Mouse (Mus musculus): ENCODE measurements around the gene Ripor3. TPM values are rescaled to one million over a fixed set of nuclear protein-coding genes. Genes with fewer than 3 reads are reported as not detected.

Ripor3 gene
- polyA plus RNA-seq, 1 experiment: 0.94 TPM

- TF ChIP-seq USF1 (IDR thresholded peaks at IDR 0.05; ENCODE audit: low read depth) (no peak), POLR2A (IDR thresholded peaks at IDR 0.05; ENCODE audit: insufficient read length, low read depth) (no peak), TCF12 (IDR thresholded peaks at IDR 0.05; ENCODE audit: insufficient read depth, poor library complexity, severe bottlenecking) (no peak), REST (IDR thresholded peaks at IDR 0.05; ENCODE audit: insufficient read depth, insufficient read length) (no peak), TCF3 (IDR thresholded peaks at IDR 0.05; ENCODE audit: insufficient read length, low read depth) (no peak)
- H3K27me3 ChIP-seq (ENCODE audit: control insufficient read depth, insufficient read depth, insufficient read length): no peaks in the 10 kb centered on the region
- H3ac ChIP-seq (ENCODE audit: control insufficient read depth, insufficient read length): no peak overlapping the region
- H3K4me3 ChIP-seq: no peak overlapping the region
- H3K4me2 ChIP-seq (ENCODE audit: low read depth): no peak overlapping the region
- H3K36me3 ChIP-seq (ENCODE audit: control insufficient read depth, insufficient read depth): no peaks in the 10 kb centered on the region
- H3K79me2 ChIP-seq (ENCODE audit: control insufficient read depth, insufficient read depth): peaks cover 76% of the 10 kb centered on the region
Measured at GRCm38 (mm10) chr2:167953819-167954218, 56.6 kb downstream of the Ripor3 start.

- TF ChIP-seq CEBPB (IDR thresholded peaks at IDR 0.05; ENCODE audit: insufficient read depth, poor library complexity, severe bottlenecking): peak; percentile 94
- TF ChIP-seq POLR2A (IDR thresholded peaks at IDR 0.05; ENCODE audit: insufficient read length, low read depth): no peak
- TF ChIP-seq REST (IDR thresholded peaks at IDR 0.05; ENCODE audit: insufficient read depth, insufficient read length): no peak
- H3K4me2 ChIP-seq (ENCODE audit: low read depth): peak overlapping the region; percentile 64
- H3K4me3 ChIP-seq: no peak overlapping the region
- H3K36me3 ChIP-seq (ENCODE audit: control insufficient read depth, insufficient read depth): no peaks in the 10 kb centered on the region
- H3ac ChIP-seq (ENCODE audit: control insufficient read depth, insufficient read length): no peak overlapping the region
- no peaks in the 10 kb centered on the region for H3K27me3 ChIP-seq (ENCODE audit: control insufficient read depth, insufficient read depth, insufficient read length)
- peaks cover 89% of the 10 kb centered on the region for H3K79me2 ChIP-seq (ENCODE audit: control insufficient read depth, insufficient read depth)
Measured at GRCm38 (mm10) chr2:167951301-167952211, 58.9 kb downstream of the Ripor3 start.

- H3ac ChIP-seq (ENCODE audit: control insufficient read depth, insufficient read length): no peak overlapping the region
- peak overlapping the region; percentile 64 for H3K4me2 ChIP-seq (ENCODE audit: low read depth)
- H3K27me3 ChIP-seq (ENCODE audit: control insufficient read depth, insufficient read depth, insufficient read length): no peaks in the 10 kb centered on the region
- no peaks in the 10 kb centered on the region for H3K36me3 ChIP-seq (ENCODE audit: control insufficient read depth, insufficient read depth)
- no peak overlapping the region for H3K4me3 ChIP-seq
- TF ChIP-seq CEBPB (IDR thresholded peaks at IDR 0.05; ENCODE audit: insufficient read depth, poor library complexity, severe bottlenecking) (no peak), TCF3 (IDR thresholded peaks at IDR 0.05; ENCODE audit: insufficient read length, low read depth) (no peak), TCF12 (IDR thresholded peaks at IDR 0.05; ENCODE audit: insufficient read depth, poor library complexity, severe bottlenecking) (no peak), USF1 (IDR thresholded peaks at IDR 0.05; ENCODE audit: low read depth) (no peak), MYOD1 (IDR thresholded peaks at IDR 0.05; ENCODE audit: control insufficient read depth in 1 of 3, insufficient read length in 2 of 3, low read depth in 2 of 3) (no peak), POLR2AphosphoS2 (IDR thresholded peaks at IDR 0.05; ENCODE audit: insufficient read length, low read depth) (no peak)
- peaks cover 90% of the 10 kb centered on the region for H3K79me2 ChIP-seq (ENCODE audit: control insufficient read depth, insufficient read depth)
Measured at GRCm38 (mm10) chr2:167950681-167951080, 59.7 kb downstream of the Ripor3 start.

- Histone ChIP-seq H3K4me3 (no peak overlapping the region), H3K4me2 (ENCODE audit: low read depth) (peak overlapping the region; percentile 62), H3K27me3 (ENCODE audit: control insufficient read depth, insufficient read depth, insufficient read length) (no peaks in the 10 kb centered on the region), H3K36me3 (ENCODE audit: control insufficient read depth, insufficient read depth) (no peaks in the 10 kb centered on the region), H3ac (ENCODE audit: control insufficient read depth, insufficient read length) (no peak overlapping the region), H3K79me2 (ENCODE audit: control insufficient read depth, insufficient read depth) (peaks cover 92% of the 10 kb centered on the region)
- TF ChIP-seq MYOG (IDR thresholded peaks at IDR 0.05; ENCODE audit: control insufficient read depth in 1 of 3, insufficient read depth in 1 of 3, insufficient read length in 2 of 3, low read depth in 2 of 3) (no peak), MAX (IDR thresholded peaks at IDR 0.05; ENCODE audit: low read depth) (no peak), POLR2A (IDR thresholded peaks at IDR 0.05; ENCODE audit: insufficient read length, low read depth) (no peak), TCF3 (IDR thresholded peaks at IDR 0.05; ENCODE audit: insufficient read length, low read depth) (no peak), MYOD1 (IDR thresholded peaks at IDR 0.05; ENCODE audit: control insufficient read depth in 1 of 3, insufficient read length in 2 of 3, low read depth in 2 of 3) (no peak), TCF12 (IDR thresholded peaks at IDR 0.05; ENCODE audit: insufficient read depth, poor library complexity, severe bottlenecking) (no peak), CEBPB (IDR thresholded peaks at IDR 0.05; ENCODE audit: insufficient read depth, poor library complexity, severe bottlenecking) (no peak), POLR2AphosphoS2 (IDR thresholded peaks at IDR 0.05; ENCODE audit: insufficient read length, low read depth) (no peak), REST (IDR thresholded peaks at IDR 0.05; ENCODE audit: insufficient read depth, insufficient read length) (no peak), SRF (IDR thresholded peaks at IDR 0.05; ENCODE audit: control insufficient read depth, insufficient read length, low read depth) (no peak), E2F4 (IDR thresholded peaks at IDR 0.05; ENCODE audit: insufficient read depth) (no peak), USF1 (IDR thresholded peaks at IDR 0.05; ENCODE audit: low read depth) (no peak)
Measured at GRCm38 (mm10) chr2:167949808-167950207, 60.6 kb downstream of the Ripor3 start.

- H3K79me2 ChIP-seq (ENCODE audit: control insufficient read depth, insufficient read depth): peaks cover 93% of the 10 kb centered on the region
- H3ac ChIP-seq (ENCODE audit: control insufficient read depth, insufficient read length): no peak overlapping the region
- peak overlapping the region; percentile 62 for H3K4me2 ChIP-seq (ENCODE audit: low read depth)
- H3K27me3 ChIP-seq (ENCODE audit: control insufficient read depth, insufficient read depth, insufficient read length): no peaks in the 10 kb centered on the region
- TF ChIP-seq USF1 (IDR thresholded peaks at IDR 0.05; ENCODE audit: low read depth) (no peak), MYOD1 (IDR thresholded peaks at IDR 0.05; ENCODE audit: control insufficient read depth in 1 of 3, insufficient read length in 2 of 3, low read depth in 2 of 3) (no peak), REST (IDR thresholded peaks at IDR 0.05; ENCODE audit: insufficient read depth, insufficient read length) (no peak), MYOG (IDR thresholded peaks at IDR 0.05; ENCODE audit: control insufficient read depth in 1 of 3, insufficient read depth in 1 of 3, insufficient read length in 2 of 3, low read depth in 2 of 3) (no peak), POLR2A (IDR thresholded peaks at IDR 0.05; ENCODE audit: insufficient read length, low read depth) (no peak)
- H3K36me3 ChIP-seq (ENCODE audit: control insufficient read depth, insufficient read depth): no peaks in the 10 kb centered on the region
- H3K4me3 ChIP-seq: no peak overlapping the region
Measured at GRCm38 (mm10) chr2:167949250-167949649, 61.2 kb downstream of the Ripor3 start.
